Comparison of ENCODE assay signal across 20 mouse cellular contexts in the genomic region with DNA sequence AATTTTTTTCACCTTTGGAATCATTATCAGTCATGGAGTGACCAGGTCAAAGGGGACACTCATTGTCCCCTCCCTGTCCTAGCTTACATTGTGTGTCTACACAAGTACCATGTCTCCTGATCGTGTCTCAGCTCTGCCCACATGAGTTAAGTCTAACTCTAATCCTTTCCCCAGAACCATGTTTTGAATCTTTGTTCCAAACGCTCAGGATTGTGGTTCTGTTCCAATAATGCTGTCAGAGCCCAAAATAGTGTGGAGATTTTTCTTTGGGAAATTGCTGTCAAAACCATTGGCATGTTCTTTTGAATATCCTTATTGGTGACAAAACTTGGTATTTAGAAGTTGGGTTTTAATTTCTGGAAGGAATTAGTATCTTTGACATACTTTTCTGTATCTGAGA.
DNase-seq lines count a peak whose midpoint lies in the region; ATAC-seq and TF ChIP-seq lines count a peak whose summit lies in the region.
"Had no signal": no experiment of that assay in that cellular context is flagged by ENCODE, and none has a peak within 500 bp of the region (broad histone marks: within the 10 kb centered on the region; RNA-seq: fewer than 3 reads in every experiment).

No protein-coding gene starts in this region.

- peaks cover 3% of the 10 kb centered on the region; the same call in 1 of the 2 replicates for H3K4me1 ChIP-seq in forebrain, postnatal 0 days (ENCODE audit: insufficient read depth)
- H3K4me1 ChIP-seq in forebrain, embryonic 16.5 days (replicated peaks; ENCODE audit: control insufficient read depth, insufficient read depth, low read length) = peaks cover 3% of the 10 kb centered on the region; the same call in 1 of the 2 replicates
- H3K4me1 ChIP-seq: forebrain, embryonic 10.5 days; forebrain, embryonic 13.5 days had no signal

- no peak for ATAC-seq in forebrain, postnatal 0 days
- no peak for ATAC-seq in forebrain, embryonic 16.5 days
- ATAC-seq: activated CD4-positive, CD25-positive, alpha-beta regulatory T cell, adult 4 months; forebrain, embryonic 13.5 days had no signal

- peak overlapping the region; percentile 29; the same call in 1 of the 2 replicates for H3K27ac ChIP-seq in forebrain, postnatal 0 days (ENCODE audit: low read depth, low read length)
- H3K27ac ChIP-seq in forebrain, embryonic 16.5 days (ENCODE audit: low read length) = no peak overlapping the region
- H3K27ac ChIP-seq: forebrain, embryonic 10.5 days; forebrain, embryonic 13.5 days; gastrocnemius, adult 2 months; heart, embryonic 15.5 days; hindbrain, embryonic 10.5 days had no signal

- H3K36me3 ChIP-seq in forebrain, postnatal 0 days (ENCODE audit: insufficient read depth) = no peaks in the 10 kb centered on the region
- no peaks in the 10 kb centered on the region for H3K36me3 ChIP-seq in forebrain, embryonic 16.5 days (ENCODE audit: control insufficient read depth, insufficient read depth)
- H3K36me3 ChIP-seq: forebrain, embryonic 10.5 days; heart, embryonic 12.5 days; heart, embryonic 15.5 days; hindbrain, embryonic 10.5 days; hindbrain, embryonic 13.5 days had no signal

- DNase-seq in forebrain, postnatal 0 days = peak; percentile 44
- peak; percentile 16 for DNase-seq in layer of hippocampus, adult 9-10 months (ENCODE audit: low spot score)
- no peak for DNase-seq in layer of hippocampus, adult 18-20 months (ENCODE audit: low spot score in 2 of 2)
- peak; percentile 12 for DNase-seq in right cerebral cortex, adult 18-20 months
- no peak for DNase-seq in right cerebral cortex, adult 2 months (ENCODE audit: low spot score in 2 of 2)
- DNase-seq: adrenal gland, adult 8-10 months; adrenal gland, postnatal 25 days; cerebellum, adult 9-10 months; gastrocnemius, adult 2 months; gastrocnemius, postnatal 14 days; heart, postnatal 10 days; heart, postnatal 36 days had no signal

- TF ChIP-seq CTCF in forebrain, postnatal 0 days (IDR thresholded peaks at IDR 0.05; ENCODE audit: low read depth) = no peak

- H3K9me3 ChIP-seq in forebrain, postnatal 0 days (ENCODE audit: low read length) = no peaks in the 10 kb centered on the region
- H3K9me3 ChIP-seq in forebrain, embryonic 16.5 days (ENCODE audit: control insufficient read depth, low read length) = no peaks in the 10 kb centered on the region
- H3K9me3 ChIP-seq: forebrain, embryonic 10.5 days; forebrain, embryonic 13.5 days; heart, embryonic 15.5 days; hindbrain, embryonic 10.5 days; hindbrain, embryonic 13.5 days had no signal

- 66% methylated on average over 2 of the region's 2 CpGs for WGBS in forebrain, postnatal 0 days
- WGBS in forebrain, embryonic 16.5 days = 76% methylated on average over 2 of the region's 2 CpGs

- no peak overlapping the region for H3K4me3 ChIP-seq in forebrain, postnatal 0 days (ENCODE audit: low read depth, low read length)
- no peak overlapping the region for H3K4me3 ChIP-seq in forebrain, embryonic 16.5 days (replicated peaks; ENCODE audit: low read length)
- H3K4me3 ChIP-seq: forebrain, embryonic 10.5 days; forebrain, embryonic 13.5 days; gastrocnemius, adult 2 months; heart, embryonic 12.5 days; heart, embryonic 15.5 days; hindbrain, embryonic 10.5 days; hindbrain, embryonic 13.5 days had no signal

- no peak overlapping the region for H3K4me2 ChIP-seq in forebrain, postnatal 0 days (ENCODE audit: low read depth)
- H3K4me2 ChIP-seq in forebrain, embryonic 16.5 days (ENCODE audit: low read length) = no peak overlapping the region
- H3K4me2 ChIP-seq: forebrain, embryonic 13.5 days; heart, embryonic 12.5 days; heart, embryonic 15.5 days; hindbrain, embryonic 13.5 days had no signal

- no peaks in the 10 kb centered on the region for H3K27me3 ChIP-seq in forebrain, postnatal 0 days (ENCODE audit: insufficient read depth, low read length)
- H3K27me3 ChIP-seq in forebrain, embryonic 16.5 days (replicated peaks; ENCODE audit: control insufficient read depth, insufficient read depth, low read length) = no peaks in the 10 kb centered on the region
- H3K27me3 ChIP-seq: forebrain, embryonic 13.5 days; heart, embryonic 12.5 days; heart, embryonic 15.5 days; hindbrain, embryonic 13.5 days had no signal

- no peak overlapping the region for H3K9ac ChIP-seq in forebrain, postnatal 0 days
- no peak overlapping the region for H3K9ac ChIP-seq in forebrain, embryonic 16.5 days (replicated peaks; ENCODE audit: low read depth, low read length)
- H3K9ac ChIP-seq: forebrain, embryonic 13.5 days; heart, embryonic 12.5 days; heart, embryonic 15.5 days; hindbrain, embryonic 13.5 days had no signal

Comparison
In these comparisons a context has a peak if more than half of its experiments do, and no peak if none do; other contexts are left out.
1. DNase-seq: peak in forebrain, postnatal 0 days (single experiment), layer of hippocampus, adult 9-10 months (single experiment) and right cerebral cortex, adult 18-20 months (single experiment); none in layer of hippocampus, adult 18-20 months (0 of 2) and right cerebral cortex, adult 2 months (0 of 2).